Mouse (Mus musculus): Measurements from ENCODE around the gene AC131692.1. TPM values are rescaled to one million over a fixed set of nuclear protein-coding genes. Genes with fewer than 3 reads are reported as not detected.
"Not testable (repeated sequence)": the region's sequence is repeated elsewhere in the genome, so short reads cannot be mapped to it uniquely, and the experiment has no call there.

Gene AC131692.1
- polyA plus RNA-seq, 3 experiments from 2014 or later = 0.48 TPM; not detected in 2

DNA sequence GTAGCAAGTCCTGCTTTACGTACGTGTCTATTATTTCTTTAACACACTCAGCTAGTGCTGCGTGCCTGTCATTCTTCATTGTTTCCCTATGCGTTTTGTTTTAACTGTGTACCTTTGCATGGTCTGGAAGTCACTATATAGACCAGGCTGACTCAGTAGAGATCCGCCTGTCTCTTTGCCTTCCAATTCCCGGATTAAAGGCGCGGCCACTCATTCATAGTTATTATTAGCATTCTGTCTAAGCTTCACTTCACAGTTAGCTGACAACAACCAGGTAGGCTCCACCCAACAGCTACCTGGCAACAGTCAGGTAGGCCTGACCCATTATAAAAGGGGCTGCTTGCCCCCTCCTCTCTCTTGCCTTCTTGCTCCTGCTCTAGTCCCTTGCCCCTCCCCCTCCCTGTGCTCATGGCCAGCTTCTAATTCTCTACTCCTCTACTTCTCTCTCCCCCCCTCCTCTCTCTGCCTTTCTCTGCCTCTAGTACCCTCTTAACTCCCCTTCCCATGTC lies 24.5 kb downstream of the AC131692.1 start:
- ATAC-seq = no peak

DNA sequence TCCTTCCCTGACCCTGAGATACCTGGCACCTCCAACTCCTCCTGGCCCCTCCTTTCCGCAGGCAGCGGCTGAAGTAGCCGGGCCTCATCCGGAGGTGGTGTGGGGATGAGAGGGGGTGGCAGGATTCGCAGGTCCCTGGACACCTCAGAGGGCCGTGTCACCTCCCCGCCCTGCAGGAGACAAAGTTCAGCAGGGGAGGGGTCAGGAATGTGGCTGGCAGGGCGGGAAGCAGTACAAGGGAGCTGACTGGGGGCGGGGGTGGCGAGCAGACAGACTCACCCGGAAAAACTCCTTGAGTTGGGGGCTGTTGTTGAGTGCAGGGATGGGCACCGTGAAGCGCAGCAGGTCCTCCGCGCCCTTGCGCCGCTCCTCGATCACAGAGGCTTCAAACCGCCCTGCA lies 27.5 kb downstream of the AC131692.1 start:
- ATAC-seq = no peak

DNA sequence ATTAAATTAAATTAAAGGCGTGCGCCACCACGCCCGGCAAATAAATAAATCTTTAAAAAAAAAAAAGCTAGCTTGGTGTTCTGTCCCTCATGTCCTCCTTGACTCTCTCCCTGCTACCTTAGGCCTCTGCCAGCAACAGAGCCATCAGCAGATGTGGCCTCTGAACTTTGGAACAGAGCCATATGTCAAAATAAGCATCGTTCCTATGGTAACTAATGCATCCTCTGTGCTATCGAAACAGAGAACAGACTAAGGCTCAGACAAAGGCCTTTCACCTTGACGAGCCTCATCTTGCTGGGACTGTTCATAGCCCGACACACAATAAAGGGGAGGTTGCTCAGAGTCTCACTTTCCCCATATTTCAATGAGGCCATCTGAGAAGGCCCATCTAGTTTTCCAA lies 29.1 kb downstream of the AC131692.1 start:
- no peak for ATAC-seq

DNA sequence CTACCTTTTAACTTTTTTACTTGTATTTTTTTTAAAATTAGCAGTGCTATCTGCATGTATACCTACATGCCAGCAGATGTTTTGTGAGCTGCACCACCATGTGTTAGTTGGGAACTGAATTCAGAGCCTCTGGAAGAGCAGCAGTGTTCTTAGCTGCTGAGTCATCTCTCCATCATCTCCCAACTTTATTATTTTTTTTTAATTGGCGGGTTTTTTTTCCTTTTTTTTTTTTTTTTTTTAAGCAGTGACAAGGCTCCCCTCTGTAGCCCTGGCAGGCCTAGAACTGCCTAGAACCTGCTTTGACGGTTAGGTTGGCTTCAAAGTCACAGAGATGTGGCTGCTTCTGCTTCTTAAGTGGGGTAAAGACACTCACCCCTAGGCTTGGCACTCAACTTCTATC lies 30.7 kb downstream of the AC131692.1 start:
- no peak for ATAC-seq

DNA sequence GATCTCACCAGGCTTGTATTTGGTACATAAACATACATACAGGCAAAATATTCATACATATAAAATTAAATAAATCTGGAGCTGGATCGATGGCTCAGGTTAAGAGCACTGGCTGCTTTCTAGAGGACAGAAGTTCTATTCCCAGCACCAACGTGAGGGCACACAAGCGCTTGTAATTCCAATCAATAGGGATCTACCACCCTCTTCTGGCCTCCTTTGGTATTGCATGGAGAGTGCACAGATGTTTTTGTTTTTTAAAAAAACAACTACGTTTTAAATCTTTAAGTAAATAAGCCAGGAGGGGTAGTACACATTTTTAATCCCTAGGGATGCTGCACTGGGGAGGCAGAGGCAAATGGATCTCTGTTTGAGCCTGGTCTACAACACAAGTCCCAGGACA lies 32.1 kb downstream of the AC131692.1 start:
- ATAC-seq = no peak

DNA sequence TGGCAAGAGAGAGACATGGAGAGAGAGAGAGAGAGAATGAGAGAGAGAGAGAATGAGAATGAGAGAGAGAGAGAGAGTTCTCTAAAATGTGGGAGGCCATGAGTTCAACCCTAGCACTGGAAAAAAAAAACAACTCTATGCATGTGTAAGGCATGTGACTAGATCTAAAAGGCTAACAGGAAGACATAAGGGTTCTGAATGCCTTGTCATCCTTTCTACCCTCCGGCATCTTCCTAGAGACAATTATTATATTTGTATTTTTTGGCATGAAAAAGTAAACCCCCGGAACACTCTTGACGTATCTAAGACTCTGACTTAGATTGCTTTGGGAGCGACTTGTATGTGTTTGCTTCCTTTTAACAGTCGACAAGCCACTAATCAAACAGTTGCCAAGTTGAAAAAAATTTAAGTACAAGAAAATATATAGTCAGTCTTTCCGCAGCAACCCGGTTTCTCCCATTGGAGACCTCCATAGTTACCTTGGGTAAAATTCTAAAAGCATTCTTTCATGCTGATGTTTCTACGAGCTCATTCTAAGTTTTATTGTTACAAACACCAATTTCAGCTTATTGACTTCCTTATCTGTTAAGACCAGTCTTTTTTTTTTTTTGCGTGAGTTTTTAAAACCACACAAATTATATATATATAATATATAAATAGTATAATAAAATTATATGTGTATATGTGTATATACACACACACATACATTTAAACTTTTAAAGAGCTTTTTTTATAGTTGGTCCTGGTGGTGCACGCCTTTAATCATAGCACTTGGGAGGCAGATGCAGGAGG lies 32.8 kb downstream of the AC131692.1 start:
- ATAC-seq = no peak

DNA sequence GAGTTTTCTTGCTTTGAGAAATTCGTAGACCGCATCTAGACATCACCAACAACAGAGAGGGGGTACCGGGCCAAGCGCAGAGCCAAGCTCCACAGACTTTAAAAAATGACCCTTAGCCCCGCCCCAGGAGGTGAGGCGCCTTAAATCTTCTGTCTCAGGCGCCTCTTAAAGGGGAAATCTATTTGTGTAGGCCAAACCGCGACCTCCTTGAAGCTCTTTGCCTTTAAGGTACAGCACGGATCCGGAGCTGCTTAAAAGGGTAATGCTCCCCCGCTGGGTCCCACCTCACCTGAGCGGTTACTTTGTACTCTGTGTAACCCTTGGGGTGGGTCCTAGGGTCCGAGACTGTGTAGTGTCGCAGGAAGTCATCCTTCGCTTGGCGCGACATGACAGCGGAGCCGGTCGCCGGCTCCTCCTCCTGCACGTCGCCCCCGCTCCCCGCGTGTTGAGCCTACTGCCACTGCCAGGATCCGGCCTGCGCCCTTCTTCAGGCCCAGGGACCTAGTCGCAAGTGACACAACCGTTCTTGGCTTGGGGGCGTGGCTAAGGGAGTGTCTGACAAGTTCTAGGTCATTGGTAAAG lies 33.6 kb downstream of the AC131692.1 start, which contains the start of gene Snx15:
Snx15 (minus strand) TSS at position 545 of the 582 bp plus-strand sequence.
- peak; percentile 96 for ATAC-seq

DNA sequence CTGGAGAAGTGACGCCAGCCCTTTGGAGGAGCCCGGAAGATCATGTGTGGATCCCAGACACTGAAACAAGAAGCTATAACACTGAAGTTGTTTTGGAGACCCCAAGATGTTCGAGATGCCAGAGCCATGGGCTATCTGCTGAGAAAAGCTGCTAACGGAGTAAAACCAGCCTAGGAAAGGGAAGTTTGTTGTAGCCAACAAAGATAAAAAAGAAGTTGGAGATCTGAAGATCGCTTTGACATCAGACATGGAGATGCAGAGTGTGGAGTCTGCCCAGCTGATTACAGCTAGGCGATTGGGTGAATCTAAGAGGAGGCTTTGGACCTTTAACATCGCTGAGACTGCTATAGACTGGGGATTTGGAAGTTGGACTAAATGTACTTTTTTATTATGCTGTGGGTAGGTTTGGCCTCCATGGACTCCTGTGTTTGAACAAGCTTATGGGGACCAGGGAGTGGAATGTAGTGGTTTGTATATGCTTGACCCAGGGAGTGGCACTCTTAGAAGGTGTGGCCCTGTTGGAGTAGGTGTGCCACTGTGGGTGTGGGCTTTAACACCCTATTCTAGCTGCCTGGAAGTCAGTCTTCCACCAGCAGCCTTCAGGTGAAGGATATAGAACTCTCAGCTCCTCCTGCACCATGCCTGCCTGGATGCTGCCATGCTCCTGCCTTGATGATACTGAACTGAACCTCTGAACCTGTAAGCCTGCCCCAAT lies 36.4 kb downstream of the AC131692.1 start:
- not testable (repeated sequence) for ATAC-seq

DNA sequence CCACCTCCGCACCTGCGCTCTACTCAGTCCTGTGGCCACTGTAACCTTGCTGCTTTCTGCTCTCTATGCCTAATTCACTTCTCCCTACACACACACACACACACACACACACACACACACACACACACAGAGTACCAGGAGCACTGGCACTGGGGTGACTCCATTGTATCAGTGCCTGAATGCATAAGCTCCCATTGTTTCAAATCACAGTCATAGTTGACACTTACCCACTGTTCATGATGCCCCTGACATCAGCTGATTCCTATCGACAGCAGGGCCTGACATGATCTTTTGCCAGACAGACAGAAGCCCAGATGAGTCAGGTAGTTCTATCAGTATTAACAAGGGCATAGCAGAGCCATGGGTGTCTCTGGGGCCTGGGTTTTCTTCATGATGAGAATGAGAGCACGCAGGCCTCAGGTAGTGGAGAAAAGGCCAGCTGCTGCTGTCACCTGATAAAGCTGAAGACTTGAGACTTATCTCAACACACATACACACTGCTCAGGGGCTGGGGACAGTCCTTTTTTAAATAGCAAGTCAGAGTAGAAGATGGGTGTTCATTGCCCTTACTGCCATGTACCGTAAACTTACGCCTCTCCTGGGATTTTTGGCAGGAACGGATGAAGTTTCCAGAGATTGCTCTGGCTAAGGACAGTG lies 38.1 kb downstream of the AC131692.1 start:
- no peak for ATAC-seq

DNA sequence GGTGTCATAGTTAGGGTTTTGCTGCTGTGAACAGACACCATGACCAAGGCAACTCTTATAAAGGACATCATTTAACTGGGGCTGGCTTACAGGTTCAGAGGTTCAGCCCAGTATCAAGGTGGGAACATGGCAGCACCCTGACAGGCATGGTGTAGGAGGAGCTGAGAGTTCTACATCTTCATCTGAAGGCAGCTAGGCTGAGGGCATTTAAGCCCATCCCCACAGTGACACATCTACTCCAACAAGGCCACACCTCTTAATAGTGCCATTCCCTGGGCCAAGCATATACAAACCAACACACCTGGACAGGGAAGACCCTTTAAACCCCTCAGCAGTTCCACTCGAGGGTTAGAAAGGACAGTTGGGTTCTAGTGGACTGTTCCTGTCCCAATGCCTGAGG lies 39.0 kb downstream of the AC131692.1 start:
- not testable (repeated sequence) for ATAC-seq

DNA sequence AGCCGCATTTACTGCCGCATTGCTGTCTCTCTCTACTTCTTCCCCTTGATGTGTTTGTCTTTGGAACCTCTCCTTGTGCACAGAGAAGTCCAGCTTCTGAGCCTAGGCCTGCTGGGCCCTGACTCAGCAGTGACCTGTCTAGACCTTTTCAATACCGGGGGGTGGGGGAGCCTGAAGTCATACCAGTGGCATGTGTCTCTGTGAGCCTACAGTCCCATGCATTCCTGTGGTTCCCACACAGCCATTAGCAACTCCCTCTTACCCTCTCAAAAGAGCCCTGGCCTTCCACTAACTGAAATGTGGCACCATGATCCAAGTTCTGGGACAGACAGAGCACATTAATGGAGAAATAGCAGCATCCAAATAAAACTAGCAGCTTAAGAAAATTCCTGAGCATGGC lies 42.2 kb downstream of the AC131692.1 start:
- no peak for ATAC-seq

DNA sequence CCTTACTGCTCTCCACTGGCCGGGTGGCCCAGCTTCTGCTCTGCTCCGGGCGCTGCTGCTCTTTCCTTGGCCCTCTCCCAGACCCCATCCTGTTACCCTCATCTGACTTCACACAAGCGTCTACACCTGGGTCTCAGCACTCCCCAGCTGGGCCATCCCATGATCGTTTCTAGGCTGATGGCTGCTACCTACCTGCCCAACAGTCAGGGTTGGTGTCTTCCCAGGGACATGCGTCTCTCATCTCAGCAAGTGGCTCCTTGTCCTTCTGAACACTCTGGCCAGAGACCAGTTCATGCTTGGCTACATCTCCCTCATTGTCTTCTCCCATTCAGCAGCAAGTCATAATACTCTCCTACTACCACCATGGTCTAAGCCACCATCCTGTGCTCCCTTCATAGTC lies 45.5 kb downstream of the AC131692.1 start:
- ATAC-seq = no peak

DNA sequence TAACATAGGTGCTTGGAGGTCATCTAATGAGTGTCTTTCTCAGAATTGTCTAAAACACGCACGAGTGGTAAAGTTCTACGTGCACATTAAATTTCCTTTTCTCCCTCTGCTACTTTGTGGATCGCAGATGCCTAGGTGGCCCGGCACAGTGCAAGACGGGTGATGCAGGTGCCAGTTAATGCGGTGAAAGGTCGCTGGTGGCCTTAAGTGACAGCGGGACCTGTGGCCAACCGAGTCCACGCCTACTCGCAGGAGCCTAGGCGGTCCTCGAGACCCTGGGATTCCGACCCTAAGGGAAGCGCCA lies 46.1 kb downstream of the AC131692.1 start:
- ATAC-seq = peak; percentile 18

DNA sequence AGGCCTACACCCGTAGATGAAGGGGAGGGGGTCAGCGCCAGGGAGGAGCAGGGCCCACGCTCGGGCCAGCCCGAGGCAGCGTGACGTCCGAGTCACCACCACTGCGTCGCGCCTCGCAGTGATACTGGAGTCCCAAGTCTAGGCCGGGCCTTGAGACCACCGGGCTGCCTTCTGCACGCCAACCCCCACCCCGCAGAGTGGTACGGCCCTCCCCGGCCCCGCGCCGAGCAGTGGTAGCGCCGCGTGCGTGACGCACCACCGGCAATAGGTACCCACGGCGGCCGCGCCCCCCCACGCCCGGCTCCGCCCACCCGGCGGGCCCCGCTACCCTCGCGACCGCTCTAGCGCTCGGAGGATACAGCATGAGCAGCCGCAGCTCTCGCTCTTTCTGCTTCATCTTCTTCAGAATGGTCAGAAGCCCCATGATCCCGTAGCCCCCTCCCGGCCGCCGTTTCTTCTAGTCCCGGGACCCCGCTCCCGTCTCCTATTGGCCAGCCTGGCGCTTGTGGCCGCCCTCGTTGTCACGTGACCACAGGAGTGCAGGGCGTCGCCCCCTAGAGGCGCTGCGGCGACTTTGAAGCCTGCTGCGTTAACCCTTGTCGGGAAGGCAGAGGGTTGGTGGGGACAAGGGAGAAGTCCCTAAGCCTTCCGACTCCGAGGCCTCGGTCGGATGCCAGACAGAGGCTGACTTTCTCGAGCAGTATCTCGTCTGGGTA lies 46.6 kb downstream of the AC131692.1 start, which contains the start of gene Batf2:
Batf2 (plus strand) TSS at position 306 of the 716 bp plus-strand sequence.
- peak; percentile 85 for ATAC-seq

DNA sequence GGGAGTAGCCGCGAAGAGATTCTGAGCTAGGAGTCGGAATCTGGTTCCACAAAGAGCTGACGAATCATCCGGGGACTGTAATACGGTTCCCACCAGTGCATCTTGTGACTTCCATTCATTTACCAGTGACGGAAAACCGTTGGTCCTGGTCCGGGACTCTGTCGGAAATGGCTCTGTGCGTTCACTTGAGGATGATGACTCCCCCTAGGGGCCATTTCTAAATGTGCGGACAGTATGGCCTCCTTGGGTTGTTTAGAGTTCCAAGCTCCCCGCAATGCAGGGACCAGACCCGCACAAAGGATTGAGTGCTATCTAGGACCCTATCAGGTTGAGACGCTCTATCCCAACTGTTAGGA lies 47.2 kb downstream of the AC131692.1 start, which contains the start of gene Arl2:
Arl2 (minus strand) TSS at position 155 of the 356 bp plus-strand sequence.
- peak; percentile 63 for ATAC-seq

DNA sequence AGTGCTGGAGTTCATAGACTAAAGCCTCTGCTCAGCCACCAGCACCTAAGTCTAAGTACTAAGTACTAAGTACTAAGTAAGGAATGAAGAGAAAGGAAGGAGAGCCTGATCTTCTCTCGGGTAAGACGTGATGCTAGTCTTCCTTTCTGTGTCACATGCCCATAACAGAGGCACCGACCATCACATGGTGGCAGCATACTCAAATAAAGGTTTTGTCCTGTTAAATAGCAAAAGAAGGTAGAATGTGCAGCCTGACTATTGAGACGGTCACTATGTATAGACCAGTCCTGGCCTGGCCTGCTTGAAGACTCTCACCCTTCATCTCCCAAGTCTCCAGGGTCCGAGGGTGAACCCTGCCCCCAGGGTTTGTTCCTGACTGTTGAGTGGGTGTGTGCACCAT lies 50.6 kb downstream of the AC131692.1 start:
- no peak for ATAC-seq

Other genes with a start within 250 kb of the AC131692.1 start
- gene Frmd8, start 219.1 kb upstream of the AC131692.1 start, polyA plus RNA-seq (2017; shearing (Covaris generic)) = 10 to 100 TPM; 57.3 to 71.3 (median 60.1) TPM
- 10 to 100 TPM; 48.8 to 54.8 (median 54.1) TPM for gene Slc25a45, start 216.6 kb upstream of the AC131692.1 start, polyA plus RNA-seq (2017; shearing (Covaris generic))
- gene Tigd3, start 200.3 kb upstream of the AC131692.1 start, polyA plus RNA-seq (2017; shearing (Covaris generic)) = 1 to 10 TPM in 1 of 3 experiments, under 1 TPM in 2; 0.36 to 1.1 (median 0.66) TPM
- gene Dpf2, start 181.4 kb upstream of the AC131692.1 start, polyA plus RNA-seq (2017; shearing (Covaris generic)) = 100 to 1,000 TPM; 157 to 198 (median 189) TPM
- gene Cdc42ep2, start 169.6 kb upstream of the AC131692.1 start, polyA plus RNA-seq (2017; shearing (Covaris generic)) = under 1 TPM in 2 of 3 experiments, not detected in 1; 0.32 to 0.52 TPM
- gene Pola2, start 130.2 kb upstream of the AC131692.1 start, polyA plus RNA-seq (2017; shearing (Covaris generic)) = 10 to 100 TPM; 14.2 to 20.4 (median 14.7) TPM
- gene Slc22a20, start 108.3 kb upstream of the AC131692.1 start, polyA plus RNA-seq (2017; shearing (Covaris generic)) = not detected
- 10 to 100 TPM; 41.9 to 48.2 (median 44.7) TPM for gene Capn1, start 78.5 kb upstream of the AC131692.1 start, polyA plus RNA-seq (2017; shearing (Covaris generic))
- gene Syvn1, start 47.8 kb upstream of the AC131692.1 start, polyA plus RNA-seq (2017; shearing (Covaris generic)) = 10 to 100 TPM; 12.6 to 16.5 (median 16.2) TPM
- 10 to 100 TPM; 36.6 to 40.3 (median 36.7) TPM for gene Mrpl49, start 36.6 kb upstream of the AC131692.1 start, polyA plus RNA-seq (2017; shearing (Covaris generic))
- gene Fau, start 36.6 kb upstream of the AC131692.1 start, polyA plus RNA-seq (2017; shearing (Covaris generic)) = 1,000 to 10,000 TPM; 1,798 to 3,866 (median 2,409) TPM
- 10 to 100 TPM in 1 of 3 experiments, 1 to 10 TPM in 2; 5.6 to 11.5 (median 9.4) TPM for gene Znhit2, start 33.2 kb upstream of the AC131692.1 start, polyA plus RNA-seq (2017; shearing (Covaris generic))
- gene Tm7sf2, start 26.0 kb upstream of the AC131692.1 start, polyA plus RNA-seq (2017; shearing (Covaris generic)) = 1 to 10 TPM; 5.6 to 7.2 (median 6.9) TPM
- 10 to 100 TPM; 29.3 to 35.6 (median 31.5) TPM for gene Vps51, start 17.2 kb upstream of the AC131692.1 start, polyA plus RNA-seq (2017; shearing (Covaris generic))
- gene Tmem262, start 14.4 kb upstream of the AC131692.1 start, polyA plus RNA-seq (2017; shearing (Covaris generic)) = not detected
- 1 to 10 TPM in 1 of 3 experiments, under 1 TPM in 1, not detected in 1; 0.77 to 1.1 TPM for gene Gm28374, start 12.2 kb upstream of the AC131692.1 start, polyA plus RNA-seq (2017; shearing (Covaris generic))
- gene Zfpl1, start 9.5 kb upstream of the AC131692.1 start, polyA plus RNA-seq (2017; shearing (Covaris generic)) = 10 to 100 TPM; 32.0 to 47.2 (median 36.9) TPM
- 10 to 100 TPM in 1 of 3 experiments, 1 to 10 TPM in 2; 2.4 to 24.7 (median 4.4) TPM for gene Cdca5, start 9.4 kb upstream of the AC131692.1 start, polyA plus RNA-seq (2017; shearing (Covaris generic))
- under 1 TPM in 1 of 3 experiments, not detected in 2; 0.33 TPM for gene Naaladl1, start 11.4 kb downstream of the AC131692.1 start, polyA plus RNA-seq (2017; shearing (Covaris generic))
- 1 to 10 TPM; 1.4 to 4.4 (median 3.3) TPM for gene Sac3d1, start 24.2 kb downstream of the AC131692.1 start, polyA plus RNA-seq (2017; shearing (Covaris generic))
- gene Snx15, start 33.9 kb downstream of the AC131692.1 start, polyA plus RNA-seq (2017; shearing (Covaris generic)) = 10 to 100 TPM; 17.2 to 21.8 (median 20.4) TPM
- not detected for gene Batf2, start 46.6 kb downstream of the AC131692.1 start, polyA plus RNA-seq (2017; shearing (Covaris generic))
- gene Arl2, start 47.1 kb downstream of the AC131692.1 start, polyA plus RNA-seq (2017; shearing (Covaris generic)) = 10 to 100 TPM; 14.3 to 31.0 (median 21.9) TPM
- under 1 TPM in 2 of 3 experiments, not detected in 1; 0.55 to 0.79 TPM for gene Majin, start 90.0 kb downstream of the AC131692.1 start, polyA plus RNA-seq (2017; shearing (Covaris generic))
- not detected for gene Gpha2, start 132.0 kb downstream of the AC131692.1 start, polyA plus RNA-seq (2017; shearing (Covaris generic))
- gene Ppp2r5b, start 141.5 kb downstream of the AC131692.1 start, polyA plus RNA-seq (2017; shearing (Covaris generic)) = 1 to 10 TPM; 1.7 to 3.3 (median 2.2) TPM
- gene Atg2a, start 147.2 kb downstream of the AC131692.1 start, polyA plus RNA-seq (2017; shearing (Covaris generic)) = 10 to 100 TPM in 2 of 3 experiments, 1 to 10 TPM in 1; 8.1 to 12.6 (median 11.5) TPM
- gene Ehd1, start 182.3 kb downstream of the AC131692.1 start, polyA plus RNA-seq (2017; shearing (Covaris generic)) = 10 to 100 TPM; 10.8 to 36.2 (median 11.4) TPM
- under 1 TPM; 0.15 to 0.36 (median 0.26) TPM for gene Cdc42bpg, start 212.0 kb downstream of the AC131692.1 start, polyA plus RNA-seq (2017; shearing (Covaris generic))
- gene Men1, start 240.6 kb downstream of the AC131692.1 start, polyA plus RNA-seq (2017; shearing (Covaris generic)) = 10 to 100 TPM; 15.8 to 18.7 (median 16.3) TPM
- 100 to 1,000 TPM in 1 of 3 experiments, 10 to 100 TPM in 2; 68.4 to 105 (median 88.5) TPM for gene Map4k2, start 246.7 kb downstream of the AC131692.1 start, polyA plus RNA-seq (2017; shearing (Covaris generic))